Mouse (Mus musculus) hindbrain, embryonic 11.5 days (tissue): ENCODE data around the gene Mcf2l. TPM values are rescaled to one million over a fixed set of nuclear protein-coding genes. Genes with fewer than 3 reads are reported as not detected.

Experiments used
- ATAC-seq: fragments of 200-750 bp; cut with Nextera tagmentation; 2 replicates; pipeline ENCODE4 v1.8.0; 2017; ENCODE audit warnings: mild to moderate bottlenecking, moderate TSS enrichment, moderate library complexity; ENCODE audit not compliant: low FRiP score
- DNase-seq: peaks from one replicate; pipeline ENCODE4 v3.0.0-alpha.2; 2015; ENCODE audit warnings: low spot score
- H3K27ac ChIP-seq: fragments of 300-500 bp; sonication (generic); 2 replicates; pipeline ENCODE4 v1.5.1; 2014; ENCODE audit warnings: mild to moderate bottlenecking, low read depth, low read length
- H3K27me3 ChIP-seq: fragments of 300-500 bp; sonication (generic); 2 replicates; pipeline ENCODE4 v1.6.1; 2014; ENCODE audit warnings: mild to moderate bottlenecking, low read length, moderate library complexity, mixed read lengths; ENCODE audit not compliant: control insufficient read depth, insufficient read depth
- H3K36me3 ChIP-seq: fragments of 300-500 bp; sonication (generic); 2 replicates; pipeline ENCODE4 v1.6.1; 2014; ENCODE audit warnings: mild to moderate bottlenecking, low read length, moderate library complexity, mixed read lengths; ENCODE audit not compliant: control insufficient read depth, insufficient read depth
- H3K4me1 ChIP-seq: fragments of 300-500 bp; sonication (generic); replicated peaks from 2 replicates; pipeline ENCODE4 v1.6.1; 2014; ENCODE audit warnings: low read length, mixed read lengths; ENCODE audit not compliant: control insufficient read depth, insufficient read depth
- H3K4me2 ChIP-seq: fragments of 300-500 bp; sonication (generic); replicated peaks from 2 replicates; pipeline ENCODE4 v1.6.1; 2014; ENCODE audit warnings: mild to moderate bottlenecking, low read depth, low read length
- H3K4me3 ChIP-seq: fragments of 300-500 bp; sonication (generic); 2 replicates; pipeline ENCODE4 v1.5.1; 2014; ENCODE audit warnings: low read depth, low read length
- H3K9ac ChIP-seq: fragments of 300-500 bp; sonication (generic); 2 replicates; pipeline ENCODE4 v1.6.1; 2014; ENCODE audit warnings: low read depth, low read length
- H3K9me3 ChIP-seq: fragments of 300-500 bp; sonication (generic); 2 replicates; pipeline ENCODE4 v1.6.1; 2016; ENCODE audit warnings: low read length; ENCODE audit not compliant: control insufficient read depth
- WGBS: fragments of 180-500 bp; shearing (Covaris S2); extraction: QIAGEN DNeasy Blood & Tissue Kit; methylation state at CpG from one replicate; pipeline ENCODE4 v1.1.7; 2014; 5-methylcytosine and 5-hydroxymethylcytosine counted together
- polyA plus RNA-seq: library from polyadenylated mRNA; unstranded; fragments of >200 nt; fragmentation: Nextera tagmentation; extraction: Ambion mirVana; gene quantifications from 2 replicates; pipeline ENCODE4 v1.2.1, GENCODE M21; 2014

The Mcf2l gene
- polyA plus RNA-seq, 1 experiment from 2014 or later: 54.4 TPM

DNA sequence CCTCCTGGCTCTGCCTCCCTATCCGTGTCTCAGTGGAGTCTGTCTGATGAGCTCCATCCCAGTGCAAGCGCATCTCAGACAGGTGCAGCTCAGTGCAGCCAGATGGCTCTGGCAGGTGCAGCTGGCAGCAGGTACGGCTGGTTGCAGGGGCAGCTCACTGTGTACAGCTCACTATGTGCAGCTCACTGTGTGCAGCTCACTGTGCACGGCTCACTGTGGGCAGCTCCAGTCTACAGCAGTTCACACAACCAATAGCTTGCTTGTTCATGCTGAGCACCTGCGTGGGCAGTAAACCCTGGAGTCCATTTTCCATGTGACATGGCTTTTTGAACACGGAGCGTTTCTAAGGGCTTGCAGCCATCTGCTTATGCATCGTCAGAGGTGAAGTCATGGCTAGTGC lies 54.4 kb downstream of the Mcf2l start:
- H3K9ac ChIP-seq: no peak overlapping the region
- ATAC-seq (no peak), DNase-seq (no peak)
- no peaks in the 10 kb centered on the region for H3K27me3 ChIP-seq
- H3K4me1 ChIP-seq: no peaks in the 10 kb centered on the region; the same call in 1 of the 2 replicates
- WGBS: 94% methylated on average over 8 of the region's 8 CpGs
- H3K4me2 ChIP-seq: no peak overlapping the region
- H3K36me3 ChIP-seq: no peaks in the 10 kb centered on the region
- H3K27ac ChIP-seq: no peak overlapping the region
- H3K4me3 ChIP-seq: no peak overlapping the region
- H3K9me3 ChIP-seq: no peaks in the 10 kb centered on the region

DNA sequence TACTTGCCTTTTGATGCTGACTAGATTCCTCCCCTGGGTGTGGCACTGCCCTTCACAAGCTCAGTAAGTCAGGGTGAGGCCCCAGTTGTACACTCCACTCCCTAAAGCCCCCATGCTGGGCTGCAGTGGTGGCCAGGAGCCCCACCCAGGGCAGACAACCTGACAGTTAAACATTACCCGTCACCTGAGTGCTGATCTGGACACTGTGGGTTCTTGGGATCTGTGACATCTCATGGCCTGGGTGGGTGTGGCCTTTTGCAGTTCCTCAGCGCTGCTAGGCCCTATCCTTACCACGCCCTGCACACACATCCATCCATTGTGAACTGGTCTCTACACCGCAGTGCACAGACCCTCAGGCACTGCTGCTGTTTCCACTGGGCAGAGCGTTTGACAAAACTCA lies 55.3 kb downstream of the Mcf2l start:
- 87% methylated on average over 5 of the region's 5 CpGs for WGBS

DNA sequence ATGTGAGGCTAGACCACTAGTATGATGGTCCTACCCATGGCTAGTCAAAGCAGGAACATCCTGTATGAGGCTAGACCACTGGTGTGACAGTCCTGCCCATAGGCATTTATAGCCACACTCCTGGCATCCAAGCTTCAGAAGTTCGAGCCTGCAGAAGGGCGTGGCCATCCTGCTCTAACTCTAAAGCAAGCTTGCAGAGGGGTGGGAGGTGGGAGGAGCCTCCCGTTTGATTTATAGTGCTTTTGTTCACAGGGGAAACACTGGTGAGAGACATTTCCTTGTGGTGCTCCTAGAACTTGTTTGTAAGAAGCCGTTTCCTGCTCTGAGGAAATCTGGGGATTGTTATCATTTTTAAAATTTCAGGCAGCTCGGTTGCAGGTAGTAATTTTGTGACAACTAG lies 56.7 kb downstream of the Mcf2l start:
- 42% methylated on average over 5 of the region's 5 CpGs for WGBS
- Histone ChIP-seq H3K9me3 (no peaks in the 10 kb centered on the region), H3K4me1 (no peaks in the 10 kb centered on the region; the same call in 1 of the 2 replicates), H3K4me2 (no peak overlapping the region), H3K27ac (no peak overlapping the region), H3K4me3 (no peak overlapping the region), H3K9ac (no peak overlapping the region), H3K36me3 (no peaks in the 10 kb centered on the region), H3K27me3 (no peaks in the 10 kb centered on the region)
- ATAC-seq (no peak), DNase-seq (peak; percentile 20)

More for the DNA sequence above, 55.3 kb downstream of the Mcf2l start:
- H3K9ac ChIP-seq: no peak overlapping the region
- H3K36me3 ChIP-seq: no peaks in the 10 kb centered on the region
- H3K27ac ChIP-seq: no peak overlapping the region
- DNase-seq (no peak), ATAC-seq (no peak)
- H3K27me3 ChIP-seq: no peaks in the 10 kb centered on the region
- H3K4me1 ChIP-seq: no peaks in the 10 kb centered on the region; the same call in 1 of the 2 replicates
- no peaks in the 10 kb centered on the region for H3K9me3 ChIP-seq
- no peak overlapping the region for H3K4me2 ChIP-seq
- H3K4me3 ChIP-seq: no peak overlapping the region

DNA sequence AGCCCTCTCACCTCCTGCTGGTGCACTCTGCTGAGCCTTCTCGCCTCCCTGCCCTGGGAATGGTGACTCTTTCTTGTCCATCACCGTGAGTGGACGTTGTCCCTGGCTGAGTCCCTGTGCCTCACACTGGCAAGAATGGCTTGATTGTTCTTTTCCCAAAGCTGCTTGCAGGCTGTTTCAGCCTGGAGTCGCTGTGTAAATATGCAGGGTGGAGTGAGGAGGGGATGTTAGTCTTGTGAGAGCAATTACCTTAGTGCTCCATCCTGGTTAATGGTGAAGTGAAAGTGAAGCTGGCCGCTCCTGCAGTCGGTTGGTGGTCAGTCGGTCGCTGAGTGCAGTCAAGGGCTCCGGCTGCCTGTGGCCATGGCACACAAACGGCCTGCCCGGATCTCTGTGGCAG lies 57.8 kb downstream of the Mcf2l start:
- Histone ChIP-seq H3K36me3 (no peaks in the 10 kb centered on the region), H3K9me3 (no peaks in the 10 kb centered on the region), H3K4me1 (no peaks in the 10 kb centered on the region; the same call in 1 of the 2 replicates), H3K27ac (no peak overlapping the region), H3K9ac (no peak overlapping the region), H3K4me2 (no peak overlapping the region), H3K27me3 (no peaks in the 10 kb centered on the region), H3K4me3 (no peak overlapping the region)
- 62% methylated on average over 11 of the region's 11 CpGs for WGBS
- DNase-seq: peak; percentile 26
- no peak for ATAC-seq

DNA sequence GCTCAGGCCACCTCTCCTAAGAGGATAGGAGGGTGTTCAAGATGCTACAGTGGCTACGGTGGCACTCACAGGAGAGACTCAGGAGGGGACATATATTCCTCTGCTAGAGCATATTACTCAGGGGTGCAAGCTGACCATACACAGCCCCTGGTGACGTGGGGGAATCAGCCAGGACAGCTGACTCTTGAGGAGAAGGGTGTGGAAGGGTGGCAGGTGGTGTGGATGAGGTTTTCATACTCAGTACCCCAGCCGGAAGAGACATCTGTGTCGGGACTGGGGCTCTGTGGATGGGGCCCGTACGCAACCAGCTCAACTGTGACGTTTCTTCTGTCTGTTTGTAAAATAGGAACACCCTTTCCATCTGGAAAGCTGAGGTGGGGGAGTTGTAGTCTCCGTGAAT lies 58.9 kb downstream of the Mcf2l start:
- H3K4me1 ChIP-seq: no peaks in the 10 kb centered on the region
- H3K27ac ChIP-seq: no peak overlapping the region
- H3K4me3 ChIP-seq: no peak overlapping the region
- no peaks in the 10 kb centered on the region for H3K27me3 ChIP-seq
- no peak overlapping the region for H3K4me2 ChIP-seq
- no peak overlapping the region for H3K9ac ChIP-seq
- H3K36me3 ChIP-seq: no peaks in the 10 kb centered on the region
- WGBS: 85% methylated on average over 8 of the region's 8 CpGs
- DNase-seq: no peak
- H3K9me3 ChIP-seq: no peaks in the 10 kb centered on the region
- no peak for ATAC-seq

DNA sequence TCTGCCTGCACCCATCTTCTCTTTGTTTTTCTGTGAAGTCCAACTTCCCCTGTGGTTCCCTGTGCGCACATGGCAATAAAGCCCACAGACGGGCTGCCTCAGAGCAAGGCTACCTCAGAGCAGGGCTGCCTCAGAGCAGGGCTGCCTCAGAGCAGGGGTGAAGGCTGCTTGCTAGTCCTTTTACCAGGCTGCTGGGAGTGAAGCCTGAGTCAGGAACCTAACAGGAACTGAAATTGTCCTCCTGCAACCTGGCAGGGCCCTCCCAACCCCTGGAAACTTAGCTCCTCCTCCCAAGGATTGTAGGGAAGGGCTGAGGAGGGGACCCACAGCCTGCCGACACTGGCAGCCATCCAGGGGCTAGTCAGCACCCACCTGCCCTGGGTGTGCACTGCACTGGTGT lies 60.2 kb downstream of the Mcf2l start:
- H3K4me2 ChIP-seq: no peak overlapping the region
- no peak overlapping the region for H3K9ac ChIP-seq

DNA sequence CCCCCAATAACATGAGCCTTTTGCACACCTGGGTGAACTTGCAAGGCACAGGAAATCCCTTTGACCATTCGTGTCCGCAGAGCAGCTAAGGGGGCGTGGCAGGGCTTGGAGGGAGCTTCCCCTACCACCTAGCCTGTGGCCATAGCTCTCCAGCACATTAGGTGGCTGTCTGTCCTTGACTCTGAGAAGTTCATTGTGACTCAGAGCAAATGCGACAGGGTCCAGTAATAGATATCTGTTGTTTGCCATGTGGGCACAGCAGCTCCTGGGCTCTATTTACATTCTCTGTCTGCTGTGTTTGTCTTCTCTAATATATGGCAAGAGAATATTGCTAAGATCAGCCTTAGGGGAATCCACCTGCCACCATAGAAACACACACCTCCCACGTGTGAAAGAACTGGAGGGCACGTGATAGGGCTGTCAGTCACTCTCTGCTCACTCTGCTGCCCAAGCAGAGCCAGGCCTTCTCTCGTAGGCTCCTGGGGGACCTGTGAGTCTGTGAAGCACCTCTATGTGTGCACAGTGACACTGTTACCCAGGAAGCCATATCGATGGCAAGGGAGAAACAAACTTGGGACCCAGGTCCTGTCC lies 60.9 kb downstream of the Mcf2l start:
- ATAC-seq (no peak), DNase-seq (no peak)
- Histone ChIP-seq H3K9me3 (no peaks in the 10 kb centered on the region), H3K36me3 (no peaks in the 10 kb centered on the region), H3K27me3 (no peaks in the 10 kb centered on the region), H3K4me1 (no peaks in the 10 kb centered on the region), H3K4me2 (no peak overlapping the region), H3K27ac (no peak overlapping the region), H3K9ac (no peak overlapping the region), H3K4me3 (no peak overlapping the region)
- WGBS: 75% methylated on average over 8 of the region's 8 CpGs

More for the DNA sequence above, 60.2 kb downstream of the Mcf2l start:
- no peaks in the 10 kb centered on the region for H3K4me1 ChIP-seq
- no peaks in the 10 kb centered on the region for H3K27me3 ChIP-seq
- no peaks in the 10 kb centered on the region for H3K36me3 ChIP-seq
- H3K27ac ChIP-seq: no peak overlapping the region
- H3K9me3 ChIP-seq: no peaks in the 10 kb centered on the region
- no peak overlapping the region for H3K4me3 ChIP-seq
- DNase-seq (no peak), ATAC-seq (no peak)
- WGBS: 86% methylated on average over 3 of the region's 3 CpGs

DNA sequence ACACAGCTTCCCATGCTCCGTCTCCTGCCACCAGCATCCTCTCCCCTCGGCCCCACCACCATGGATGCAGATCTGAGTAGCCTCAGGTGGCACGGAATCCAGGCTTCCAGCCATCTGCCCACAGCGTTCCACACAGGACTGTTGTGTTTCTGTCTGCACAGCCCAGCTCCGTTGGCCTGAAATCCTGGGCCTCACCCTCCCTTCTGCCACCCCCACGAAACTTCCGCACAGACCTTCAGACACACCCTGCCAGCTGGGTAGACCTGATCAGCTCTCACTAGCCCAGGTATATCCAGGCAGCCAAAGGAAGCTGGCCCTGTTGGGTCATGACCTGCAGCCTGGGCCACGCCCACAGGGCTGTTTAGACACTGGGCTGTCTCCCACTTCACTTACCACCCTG lies 66.9 kb downstream of the Mcf2l start:
- H3K36me3 ChIP-seq: no peaks in the 10 kb centered on the region
- 82% methylated on average over 8 of the region's 8 CpGs for WGBS
- H3K4me2 ChIP-seq: no peak overlapping the region
- no peak overlapping the region for H3K9ac ChIP-seq
- no peak for DNase-seq
- no peaks in the 10 kb centered on the region for H3K4me1 ChIP-seq
- no peak overlapping the region for H3K4me3 ChIP-seq
- no peaks in the 10 kb centered on the region for H3K9me3 ChIP-seq
- H3K27ac ChIP-seq: no peak overlapping the region
- H3K27me3 ChIP-seq: no peaks in the 10 kb centered on the region
- no peak for ATAC-seq

DNA sequence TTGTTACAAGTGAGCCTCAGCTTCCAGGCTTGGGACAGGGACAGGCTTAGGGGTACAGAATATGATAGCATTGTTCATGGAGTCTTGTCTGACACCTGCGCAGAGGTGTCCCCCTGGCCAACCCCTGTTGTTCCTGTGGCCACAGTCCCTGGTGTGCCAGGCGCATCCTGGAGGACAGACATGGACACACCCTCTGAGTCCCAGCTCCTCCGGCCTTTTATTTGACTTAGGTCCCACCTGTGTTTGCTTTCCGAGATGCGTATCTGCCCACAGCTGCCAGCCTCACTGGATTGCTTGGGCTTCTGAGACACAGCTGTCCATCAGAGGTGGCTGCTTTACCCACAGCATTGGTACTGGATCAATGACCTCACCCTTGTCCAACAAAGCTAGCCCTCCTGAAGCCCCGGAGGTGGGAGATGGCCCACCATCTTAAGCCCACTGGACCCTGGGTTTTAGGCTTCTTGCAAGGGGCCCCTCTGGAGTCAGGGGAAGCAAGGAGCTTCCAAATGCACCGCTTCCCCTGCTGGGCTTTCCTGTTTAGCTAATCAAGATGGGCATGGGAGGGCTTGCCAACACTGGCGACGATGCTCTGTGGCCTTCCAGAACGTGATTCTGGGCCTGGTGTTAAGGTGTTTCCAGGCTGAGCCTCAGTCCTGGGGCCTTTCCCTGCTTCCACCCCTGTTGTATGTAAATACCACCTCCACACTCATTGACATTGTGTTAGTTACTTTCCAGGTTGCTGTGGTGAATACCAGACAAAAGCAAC lies 67.7 kb downstream of the Mcf2l start:
- no peak for ATAC-seq
- Histone ChIP-seq H3K4me3 (no peak overlapping the region), H3K4me1 (no peaks in the 10 kb centered on the region), H3K27ac (no peak overlapping the region), H3K27me3 (no peaks in the 10 kb centered on the region), H3K9me3 (no peaks in the 10 kb centered on the region), H3K36me3 (no peaks in the 10 kb centered on the region), H3K4me2 (no peak overlapping the region), H3K9ac (no peak overlapping the region)
- DNase-seq: no peak
- WGBS: 81% methylated on average over 10 of the region's 10 CpGs
